Mouse (Mus musculus): Measurements from ENCODE around the gene Cln3. TPM values are rescaled to one million over a fixed set of nuclear protein-coding genes. Genes with fewer than 3 reads are reported as not detected.

Gene Cln3
- polyA plus RNA-seq, 1 experiment = 41.8 TPM

DNA sequence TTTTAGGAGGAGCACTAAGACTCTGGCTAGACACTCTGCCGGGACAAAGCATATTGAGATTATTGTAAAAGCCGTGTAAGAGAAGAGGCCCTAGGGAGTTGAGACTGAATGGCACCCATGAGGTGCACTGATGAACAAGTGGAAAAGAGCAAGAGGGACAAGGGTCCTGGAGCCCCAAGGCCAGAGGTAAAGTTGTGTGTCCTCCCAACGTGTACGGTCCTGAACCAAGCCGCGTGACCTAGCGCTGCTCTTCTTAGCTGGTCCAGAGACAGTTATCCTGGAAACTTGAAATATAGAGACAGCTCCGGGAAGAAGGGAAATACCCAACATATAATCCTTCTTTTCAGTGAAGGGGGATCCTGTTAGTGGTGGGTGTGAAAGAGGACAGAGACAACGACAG, 49.2 kb downstream of the Cln3 start:
- no peaks in the 10 kb centered on the region for H3K4me1 ChIP-seq (ENCODE audit: control insufficient read depth, insufficient read depth, low read length)
- no peak overlapping the region for H3K27ac ChIP-seq (ENCODE audit: insufficient read depth, low read length)
- no peak overlapping the region for H3K4me3 ChIP-seq (ENCODE audit: insufficient read depth, low read length)
- TF ChIP-seq CTCF (IDR thresholded peaks at IDR 0.05; ENCODE audit: extremely low read depth, insufficient read depth, low read length) (no peak), POLR2A (IDR thresholded peaks at IDR 0.05; ENCODE audit: extremely low read depth, insufficient read depth, low read length) (no peak)

DNA sequence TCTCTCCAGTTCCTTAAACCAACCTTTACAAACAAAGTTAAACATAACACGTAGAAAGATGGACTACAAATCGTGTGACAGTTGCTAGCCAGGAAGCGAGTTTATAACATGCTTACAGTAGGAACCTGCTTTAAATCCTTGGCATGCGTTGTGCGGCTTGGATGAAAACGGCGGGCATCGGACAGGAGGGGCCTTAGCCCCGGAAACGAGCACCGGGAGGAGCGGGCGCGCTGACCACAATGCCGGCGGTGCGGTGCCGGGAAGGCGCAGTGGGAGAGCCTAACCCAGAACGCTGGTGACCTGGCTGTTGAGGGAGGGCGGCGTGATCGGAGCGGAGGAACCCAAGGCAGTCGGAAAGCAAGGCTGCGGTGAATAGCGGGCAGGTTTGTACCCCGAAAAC, 49.9 kb downstream of the Cln3 start:
- no peak for TF ChIP-seq CTCF (IDR thresholded peaks at IDR 0.05; ENCODE audit: extremely low read depth, insufficient read depth, low read length)
- no peak for TF ChIP-seq POLR2A (IDR thresholded peaks at IDR 0.05; ENCODE audit: extremely low read depth, insufficient read depth, low read length)
- no peaks in the 10 kb centered on the region for H3K4me1 ChIP-seq (ENCODE audit: control insufficient read depth, insufficient read depth, low read length)
- no peak overlapping the region for H3K27ac ChIP-seq (ENCODE audit: insufficient read depth, low read length)
- peak overlapping the region; percentile 20 for H3K4me3 ChIP-seq (ENCODE audit: insufficient read depth, low read length)

DNA sequence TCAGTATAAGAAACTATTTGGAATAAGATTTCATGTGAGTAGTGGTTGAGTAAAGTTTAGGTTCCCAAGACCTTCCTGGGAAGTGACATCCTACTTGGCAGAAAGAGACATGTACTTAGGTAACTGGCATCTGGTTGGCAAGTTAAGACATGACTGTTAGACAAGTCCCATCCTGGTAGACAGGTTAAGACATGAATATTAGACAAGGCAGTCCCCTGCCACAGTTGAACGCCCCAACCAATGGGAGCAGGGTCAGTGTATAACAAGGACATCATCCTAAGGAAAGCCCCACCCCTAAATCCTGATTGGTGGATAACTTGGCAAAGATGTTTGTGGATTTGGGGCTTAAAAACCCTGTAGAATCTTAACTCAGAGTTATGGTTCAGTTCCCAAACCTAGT, 52.2 kb downstream of the Cln3 start:
- no peak for TF ChIP-seq CTCF (IDR thresholded peaks at IDR 0.05; ENCODE audit: extremely low read depth, insufficient read depth, low read length)
- H3K4me3 ChIP-seq (ENCODE audit: insufficient read depth, low read length) = no peak overlapping the region
- H3K27ac ChIP-seq (ENCODE audit: insufficient read depth, low read length) = no peak overlapping the region
- H3K4me1 ChIP-seq (ENCODE audit: control insufficient read depth, insufficient read depth, low read length) = no peaks in the 10 kb centered on the region

DNA sequence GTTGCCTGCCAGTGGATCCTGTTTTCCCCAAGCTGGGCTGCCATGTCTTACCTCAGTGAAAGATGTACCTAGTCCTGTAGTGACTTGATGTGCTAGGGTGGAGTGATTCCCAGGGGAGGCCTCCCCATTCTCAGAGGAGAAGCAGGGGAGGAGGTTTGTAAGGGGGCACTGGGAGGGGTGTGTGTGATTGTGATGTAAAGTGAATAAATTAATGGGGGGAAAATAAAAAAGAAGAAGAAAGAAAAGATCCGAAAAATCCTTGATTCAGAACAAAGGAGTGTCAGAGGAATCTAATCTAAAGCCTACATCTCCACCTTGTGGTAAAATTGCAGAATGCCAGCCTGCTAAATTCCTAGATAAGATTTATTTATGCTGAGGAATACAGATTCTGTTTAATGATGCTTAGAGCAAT, 57.4 kb downstream of the Cln3 start:
- no peak overlapping the region for H3K4me3 ChIP-seq (ENCODE audit: insufficient read depth, low read length)
- H3K27ac ChIP-seq (ENCODE audit: insufficient read depth, low read length) = no peak overlapping the region
- TF ChIP-seq CTCF (IDR thresholded peaks at IDR 0.05; ENCODE audit: extremely low read depth, insufficient read depth, low read length) (peak; percentile 17; the same call in 1 of the 2 replicates), POLR2A (IDR thresholded peaks at IDR 0.05; ENCODE audit: extremely low read depth, insufficient read depth, low read length) (no peak)
- H3K4me1 ChIP-seq (ENCODE audit: control insufficient read depth, insufficient read depth, low read length) = no peaks in the 10 kb centered on the region

DNA sequence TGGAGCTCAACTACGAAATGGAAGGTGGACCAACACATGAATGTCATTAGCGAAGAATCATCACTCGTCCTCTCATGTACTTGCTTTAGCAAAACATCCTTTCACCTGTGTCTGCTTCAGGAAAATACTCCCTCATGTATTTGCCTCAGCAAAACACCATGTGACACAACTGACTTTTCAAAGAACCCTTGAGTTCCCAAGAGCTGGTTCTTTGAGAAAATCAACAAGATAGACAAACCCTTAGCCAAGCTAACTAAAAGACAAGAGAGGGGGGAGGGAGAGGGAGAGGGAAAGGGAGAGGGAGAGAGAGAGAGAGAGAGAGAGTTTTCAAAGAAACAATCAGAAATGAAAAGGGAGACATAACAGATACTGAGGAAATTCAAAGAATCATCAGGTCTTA, 62.3 kb downstream of the Cln3 start:
- Histone ChIP-seq H3K4me1 (ENCODE audit: control insufficient read depth, insufficient read depth, low read length) (no peaks in the 10 kb centered on the region), H3K4me3 (ENCODE audit: insufficient read depth, low read length) (no peak overlapping the region), H3K27ac (ENCODE audit: insufficient read depth, low read length) (no peak overlapping the region)
- TF ChIP-seq POLR2A (IDR thresholded peaks at IDR 0.05; ENCODE audit: extremely low read depth, insufficient read depth, low read length) = no peak
- no peak for TF ChIP-seq CTCF (IDR thresholded peaks at IDR 0.05; ENCODE audit: extremely low read depth, insufficient read depth, low read length)

Other genes with a start within 250 kb of the Cln3 start
- gene Lat, start 216.2 kb downstream of the Cln3 start, polyA plus RNA-seq (2012; rRNA removed) = 1.3 and 1.4 TPM in 2 replicates
- 171 and 177 TPM in 2 replicates for gene Spns1, start 208.4 kb downstream of the Cln3 start, polyA plus RNA-seq (2012; rRNA removed)
- 6.3 and 6.4 TPM in 2 replicates for gene Nfatc2ip, start 189.1 kb downstream of the Cln3 start, polyA plus RNA-seq (2012; rRNA removed)
- gene Cd19, start 170.9 kb downstream of the Cln3 start, polyA plus RNA-seq (2012; rRNA removed) = 0.36 and 0.79 TPM in 2 replicates
- 21.9 and 23.8 TPM in 2 replicates for gene Rabep2, start 157.1 kb downstream of the Cln3 start, polyA plus RNA-seq (2012; rRNA removed)
- gene Atp2a1, start 122.7 kb downstream of the Cln3 start, polyA plus RNA-seq (2012; rRNA removed) = 0.52 and 0.57 TPM in 2 replicates
- 63.7 and 66.0 TPM in 2 replicates for gene Sh2b1, start 110.4 kb downstream of the Cln3 start, polyA plus RNA-seq (2012; rRNA removed)
- 90.1 and 96.8 TPM in 2 replicates for gene Tufm, start 98.5 kb downstream of the Cln3 start, polyA plus RNA-seq (2012; rRNA removed)
- gene Atxn2l, start 82.4 kb downstream of the Cln3 start, polyA plus RNA-seq (2012; rRNA removed) = 119 and 129 TPM in 2 replicates
- 102 and 103 TPM in 2 replicates for gene Eif3c, start 19.4 kb downstream of the Cln3 start, polyA plus RNA-seq (2012; rRNA removed)
- 0.84 and 0.93 TPM in 2 replicates for gene Apobr, start 875 bp downstream of the Cln3 start, polyA plus RNA-seq (2012; rRNA removed)
- 0.19 TPM in 1 of 2 replicates, not detected in the other for gene Il27, start 9.1 kb upstream of the Cln3 start, polyA plus RNA-seq (2012; rRNA removed)
- 21.6 and 23.1 TPM in 2 replicates for gene Nupr1, start 45.0 kb upstream of the Cln3 start, polyA plus RNA-seq (2012; rRNA removed)
- 38.1 and 43.4 TPM in 2 replicates for gene Sgf29, start 63.5 kb upstream of the Cln3 start, polyA plus RNA-seq (2012; rRNA removed)
- gene Sult1a1, start 90.6 kb upstream of the Cln3 start, polyA plus RNA-seq (2012; rRNA removed) = 14.1 and 16.5 TPM in 2 replicates
- 51.2 and 55.8 TPM in 2 replicates for gene Bola2, start 109.6 kb upstream of the Cln3 start, polyA plus RNA-seq (2012; rRNA removed)
- gene Slx1b, start 110.0 kb upstream of the Cln3 start, polyA plus RNA-seq (2012; rRNA removed) = 31.2 and 33.8 TPM in 2 replicates
- 204 and 218 TPM in 2 replicates for gene Coro1a, start 122.0 kb upstream of the Cln3 start, polyA plus RNA-seq (2012; rRNA removed)
- gene Mapk3, start 173.8 kb upstream of the Cln3 start, polyA plus RNA-seq (2012; rRNA removed) = 246 and 283 TPM in 2 replicates
- gene Gdpd3, start 180.5 kb upstream of the Cln3 start, polyA plus RNA-seq (2012; rRNA removed) = 2.5 and 3.1 TPM in 2 replicates
- 539 and 545 TPM in 2 replicates for gene Ypel3, start 191.1 kb upstream of the Cln3 start, polyA plus RNA-seq (2012; rRNA removed)
- gene Tbx6, start 195.7 kb upstream of the Cln3 start, polyA plus RNA-seq (2012; rRNA removed) = 1.4 and 1.6 TPM in 2 replicates
- gene Ppp4c, start 206.7 kb upstream of the Cln3 start, polyA plus RNA-seq (2012; rRNA removed) = 75.4 and 77.7 TPM in 2 replicates
- gene Fam57b, start 211.9 kb upstream of the Cln3 start, polyA plus RNA-seq (2012; rRNA removed) = 108 and 124 TPM in 2 replicates
- gene 4930451I11Rik, start 245.8 kb upstream of the Cln3 start, polyA plus RNA-seq (2012; rRNA removed) = 0.67 TPM in 1 of 2 replicates, not detected in the other